Mouse (Mus musculus): Measurements from ENCODE around the gene Rps28.
A peak's percentile ranks its signal among the peaks of the same experiment; 100 is the strongest.

The Rps28 gene

GRCm38 (mm10) chr17:33811142-33811516 is 13.2 kb downstream of the Rps28 start:
- DNase-seq = peak; percentile 30

GRCm38 (mm10) chr17:33810334-33811141 is 13.8 kb downstream of the Rps28 start, which contains the start of gene Kank3:
Gene Kank3, plus strand, starts transcription at chr17:33810519.
- DNase-seq = peak; percentile 98

GRCm38 (mm10) chr17:33808192-33808591 is 16.2 kb downstream of the Rps28 start:
- DNase-seq = no peak

GRCm38 (mm10) chr17:33807181-33807888 is 17.0 kb downstream of the Rps28 start:
- DNase-seq = no peak

- peak; percentile 52 for DNase-seq
Measured at GRCm38 (mm10) chr17:33804745-33805144, 19.6 kb downstream of the Rps28 start.

GRCm38 (mm10) chr17:33804205-33804604 is 20.2 kb downstream of the Rps28 start:
- DNase-seq = no peak

GRCm38 (mm10) chr17:33802221-33802620 is 22.1 kb downstream of the Rps28 start:
- DNase-seq = no peak

- DNase-seq = no peak
Measured at GRCm38 (mm10) chr17:33799277-33799676, 25.1 kb downstream of the Rps28 start.

- DNase-seq = peak; percentile 72
Measured at GRCm38 (mm10) chr17:33798306-33798705, 26.1 kb downstream of the Rps28 start.

- DNase-seq = no peak
Measured at GRCm38 (mm10) chr17:33788732-33789131, 35.6 kb downstream of the Rps28 start.

- DNase-seq = no peak
Measured at GRCm38 (mm10) chr17:33786375-33786774, 38.0 kb downstream of the Rps28 start.

- no peak for DNase-seq
Measured at GRCm38 (mm10) chr17:33784939-33785338, 39.4 kb downstream of the Rps28 start.

GRCm38 (mm10) chr17:33783408-33783807 is 41.0 kb downstream of the Rps28 start:
- peak; percentile 92 for DNase-seq

GRCm38 (mm10) chr17:33782067-33782466 is 42.3 kb downstream of the Rps28 start:
- no peak for DNase-seq

GRCm38 (mm10) chr17:33781124-33781977 is 43.0 kb downstream of the Rps28 start, which contains the start of gene Angptl4:
Gene Angptl4, minus strand, starts transcription at chr17:33781830.
- peak; percentile 85 for DNase-seq

- peak; percentile 79 for DNase-seq
Measured at GRCm38 (mm10) chr17:33780431-33780830, 43.9 kb downstream of the Rps28 start.

GRCm38 (mm10) chr17:33779967-33780295 is 44.4 kb downstream of the Rps28 start:
- peak; percentile 23 for DNase-seq

GRCm38 (mm10) chr17:33779271-33779966 is 44.9 kb downstream of the Rps28 start:
- peak; percentile 97 for DNase-seq

- DNase-seq = no peak
Measured at GRCm38 (mm10) chr17:33775287-33775686, 49.1 kb downstream of the Rps28 start.

GRCm38 (mm10) chr17:33774573-33775155 is 49.7 kb downstream of the Rps28 start:
- no peak for DNase-seq

- DNase-seq = no peak
Measured at GRCm38 (mm10) chr17:33773871-33774572, 50.3 kb downstream of the Rps28 start.
